Mouse (Mus musculus) MEL (cell line): Measurements from ENCODE around the gene Fat3. TPM values are rescaled to one million over a fixed set of nuclear protein-coding genes. Genes with fewer than 3 reads are reported as not detected.

ENCODE experiments used
- DNase-seq: peaks from one replicate; pipeline ENCODE4 v3.0.0; 2011; ENCODE audit warnings: low read depth, low spot score
- H3K27ac ChIP-seq: 2 replicates; pipeline ENCODE4 v1.5.1; 2012; ENCODE audit warnings: low read depth, mild to moderate bottlenecking, control low read depth, low read length, moderate library complexity; ENCODE audit not compliant: control insufficient read depth
- H3K27me3 ChIP-seq, 2 experiments: fragments of 150-350 bp in 1 of 2; sonication (generic) in 1 of 2; 2 replicates each; pipeline ENCODE4 v1.6.1; 2012; ENCODE audit warnings: low read length in 2 of 2, mild to moderate bottlenecking in 2 of 2, improper control_type of control experiment in 1 of 2, moderate library complexity in 1 of 2; ENCODE audit not compliant: insufficient read depth in 2 of 2, control insufficient read depth in 1 of 2
- H3K36me3 ChIP-seq, 2 experiments: 2 replicates each; pipeline ENCODE4 v1.6.1; 2012 to 2014; ENCODE audit warnings: low read length in 2 of 2, improper control_type of control experiment in 1 of 2, inconsistent platforms in 1 of 2, mild to moderate bottlenecking in 1 of 2; ENCODE audit not compliant: insufficient read depth in 2 of 2, control insufficient read depth in 1 of 2
- H3K4me1 ChIP-seq, 2 experiments: fragments of 150-350 bp in 1 of 2; sonication (generic) in 1 of 2; 2 replicates each; pipeline ENCODE4 v1.6.1; 2012; ENCODE audit warnings: low read length in 2 of 2, improper control_type of control experiment in 1 of 2, mild to moderate bottlenecking in 1 of 2; ENCODE audit not compliant: insufficient read depth in 2 of 2, control insufficient read depth in 1 of 2
- H3K4me3 ChIP-seq, 2 experiments: fragments of 150-350 bp in 1 of 2; sonication (generic) in 1 of 2; 2 replicates each; pipeline ENCODE4 v1.5.1; 2012; ENCODE audit warnings: low read depth in 2 of 2, low read length in 2 of 2, mild to moderate bottlenecking in 2 of 2, moderate library complexity in 2 of 2, control low read depth in 1 of 2, improper control_type of control experiment in 1 of 2; ENCODE audit not compliant: control insufficient read depth in 1 of 2, insufficient read depth in 1 of 2
- H3K79me2 ChIP-seq: 2 replicates; pipeline ENCODE4 v1.6.1; 2012; ENCODE audit warnings: mild to moderate bottlenecking, low read length, moderate library complexity; ENCODE audit not compliant: control insufficient read depth, poor library complexity, insufficient read depth
- H3K9ac ChIP-seq: 2 replicates; pipeline ENCODE4 v1.6.1; 2012; ENCODE audit warnings: low read depth, mild to moderate bottlenecking, control low read depth, low read length, moderate library complexity; ENCODE audit not compliant: control insufficient read depth, poor library complexity, severe bottlenecking
- H3K9me3 ChIP-seq: fragments of 150-350 bp; sonication (generic); replicated peaks from 2 replicates; pipeline ENCODE4 v1.6.1; 2012; ENCODE audit warnings: mild to moderate bottlenecking, low read length, improper control_type of control experiment, moderate library complexity; ENCODE audit not compliant: insufficient read depth
- BHLHE40 ChIP-seq: IDR thresholded peaks from 2 replicates; pipeline ENCODE4 v1.6.1; 2012; ENCODE audit warnings: low read depth, mild to moderate bottlenecking, inconsistent platforms, low read length, improper control_type of control experiment, borderline replicate concordance
- CHD1 ChIP-seq: IDR thresholded peaks from 2 replicates; pipeline ENCODE4 v1.6.1; 2012; ENCODE audit warnings: low read depth, mild to moderate bottlenecking, inconsistent platforms, low read length, improper control_type of control experiment
- EP300 ChIP-seq, 2 experiments: IDR thresholded peaks; 2 replicates each; pipeline ENCODE4 v1.6.1; 2011; ENCODE audit warnings: improper control_type of control experiment in 2 of 2, low read length in 2 of 2, low read depth in 1 of 2, mild to moderate bottlenecking in 1 of 2
- ETS1 ChIP-seq: IDR thresholded peaks from 2 replicates; pipeline ENCODE4 v1.6.1; 2012; ENCODE audit warnings: low read depth, mild to moderate bottlenecking, inconsistent platforms, low read length, improper control_type of control experiment, moderate library complexity
- GABPA ChIP-seq: IDR thresholded peaks from 2 replicates; pipeline ENCODE4 v1.6.1; 2012; ENCODE audit warnings: low read depth, mild to moderate bottlenecking, inconsistent platforms, low read length, improper control_type of control experiment, moderate library complexity
- GATA1 ChIP-seq: IDR thresholded peaks from 2 replicates; pipeline ENCODE4 v1.6.1; 2011; ENCODE audit warnings: low read depth, low read length, improper control_type of control experiment
- HCFC1 ChIP-seq: IDR thresholded peaks from 2 replicates; pipeline ENCODE4 v1.6.1; 2012; ENCODE audit warnings: low read depth, mild to moderate bottlenecking, inconsistent platforms, low read length, improper control_type of control experiment, moderate library complexity
- JUND ChIP-seq: IDR thresholded peaks from 2 replicates; pipeline ENCODE4 v1.6.1; 2011; ENCODE audit warnings: low read depth, mild to moderate bottlenecking, improper control_type of control experiment, low read length
- MAFK ChIP-seq: IDR thresholded peaks from 2 replicates; pipeline ENCODE4 v1.6.1; 2011; ENCODE audit warnings: low read depth, mild to moderate bottlenecking, low read length, improper control_type of control experiment, borderline replicate concordance
- MAX ChIP-seq: IDR thresholded peaks from 2 replicates; pipeline ENCODE4 v1.6.1; 2011; ENCODE audit warnings: low read length, improper control_type of control experiment
- MAZ ChIP-seq: IDR thresholded peaks from 2 replicates; pipeline ENCODE4 v1.6.1; 2012; ENCODE audit warnings: low read depth, mild to moderate bottlenecking, inconsistent platforms, low read length, improper control_type of control experiment
- MEF2A ChIP-seq: IDR thresholded peaks from 2 replicates; pipeline ENCODE4 v1.6.1; 2014; ENCODE audit warnings: low read depth, mild to moderate bottlenecking, inconsistent platforms, low read length, improper control_type of control experiment; ENCODE audit not compliant: poor library complexity, insufficient replicate concordance, severe bottlenecking; ENCODE audit errors: extremely low read depth
- MXI1 ChIP-seq: IDR thresholded peaks from 2 replicates; pipeline ENCODE4 v1.6.1; 2011; ENCODE audit warnings: mild to moderate bottlenecking, low read depth, low read length, improper control_type of control experiment
- MYC ChIP-seq: IDR thresholded peaks from 2 replicates; pipeline ENCODE4 v1.6.1; 2011; ENCODE audit warnings: low read depth, mild to moderate bottlenecking, low read length, improper control_type of control experiment, moderate library complexity
- NRF1 ChIP-seq: IDR thresholded peaks from 2 replicates; pipeline ENCODE4 v1.6.1; 2014; ENCODE audit warnings: low read depth, mild to moderate bottlenecking, inconsistent platforms, low read length, improper control_type of control experiment, moderate library complexity; ENCODE audit not compliant: poor library complexity, insufficient read depth, severe bottlenecking
- POLR2A ChIP-seq, 2 experiments: IDR thresholded peaks; 2 replicates each; pipeline ENCODE4 v1.6.1; 2011 to 2012; ENCODE audit warnings: low read length in 2 of 2, mild to moderate bottlenecking in 2 of 2, control low read depth in 1 of 2, improper control_type of control experiment in 1 of 2, low read depth in 1 of 2, moderate library complexity in 1 of 2; ENCODE audit not compliant: control insufficient read depth in 1 of 2, insufficient read depth in 1 of 2, poor library complexity in 1 of 2
- POLR2AphosphoS2 ChIP-seq: IDR thresholded peaks from 2 replicates; pipeline ENCODE4 v1.6.1; 2011; ENCODE audit warnings: low read length, improper control_type of control experiment
- POLR2AphosphoS5 ChIP-seq: IDR thresholded peaks from 2 replicates; pipeline ENCODE4 v1.6.1; 2012; ENCODE audit warnings: low read depth, borderline replicate concordance, mild to moderate bottlenecking, inconsistent platforms, low read length, moderate library complexity, mixed read lengths
- RAD21 ChIP-seq: IDR thresholded peaks from 2 replicates; pipeline ENCODE4 v1.6.1; 2011; ENCODE audit warnings: mild to moderate bottlenecking, low read depth, low read length, improper control_type of control experiment
- SMC3 ChIP-seq: IDR thresholded peaks from 2 replicates; pipeline ENCODE4 v1.6.1; 2011; ENCODE audit warnings: low read depth, low read length, improper control_type of control experiment
- TAL1 ChIP-seq: IDR thresholded peaks from 2 replicates; pipeline ENCODE4 v1.6.1; 2012; ENCODE audit warnings: mild to moderate bottlenecking, inconsistent platforms, low read length, moderate library complexity, mixed read lengths
- TCF12 ChIP-seq: IDR thresholded peaks from 2 replicates; pipeline ENCODE4 v1.6.1; 2014; ENCODE audit warnings: low read depth, mild to moderate bottlenecking, inconsistent platforms, low read length, improper control_type of control experiment, moderate library complexity
- UBTF ChIP-seq: IDR thresholded peaks from 2 replicates; pipeline ENCODE4 v1.6.1; 2012; ENCODE audit warnings: low read depth, mild to moderate bottlenecking, inconsistent platforms, low read length, improper control_type of control experiment, moderate library complexity, borderline replicate concordance; ENCODE audit not compliant: insufficient read depth
- USF2 ChIP-seq, 2 experiments: IDR thresholded peaks; 2 replicates each; pipeline ENCODE4 v1.6.1; 2011 to 2012; ENCODE audit warnings: improper control_type of control experiment in 2 of 2, low read length in 2 of 2, borderline replicate concordance in 1 of 2, inconsistent platforms in 1 of 2, low read depth in 1 of 2, mild to moderate bottlenecking in 1 of 2; ENCODE audit not compliant: insufficient read depth in 1 of 2
- ZC3H11A ChIP-seq: IDR thresholded peaks from 2 replicates; pipeline ENCODE4 v1.6.1; 2012; ENCODE audit warnings: low read depth, mild to moderate bottlenecking, inconsistent platforms, low read length, improper control_type of control experiment
- ZKSCAN1 ChIP-seq: IDR thresholded peaks from 2 replicates; pipeline ENCODE4 v1.6.1; 2012; ENCODE audit warnings: low read depth, mild to moderate bottlenecking, inconsistent platforms, low read length, improper control_type of control experiment, moderate library complexity
- ZMIZ1 ChIP-seq: IDR thresholded peaks from 2 replicates; pipeline ENCODE4 v1.6.1; 2012; ENCODE audit warnings: low read depth, mild to moderate bottlenecking, inconsistent platforms, low read length, improper control_type of control experiment, moderate library complexity
- polyA plus RNA-seq, 2 experiments: library from polyadenylated mRNA; stranded (reverse) in 1 of 2; unstranded in 1 of 2; fragments of >175 nt in 1 of 2; fragments of >200 nt in 1 of 2; gene quantifications; 2 replicates each; pipeline versions ENCODE4 v1.2.1 to v1.2.4; 2012; ENCODE audit warnings: low replicate concordance in 2 of 2, low read depth in 1 of 2; ENCODE audit not compliant: insufficient read length in 2 of 2, insufficient read depth in 1 of 2, missing spikeins in 1 of 2
- total RNA-seq: library from RNA; depleted of rRNA; stranded (reverse); fragments of 300-350 nt; gene quantifications from 2 replicates; pipeline ENCODE4 v1.2.3, GENCODE M21; 2012

Gene Fat3
- total and polyA plus RNA-seq, 3 experiments: 1.5 to 1.8 TPM; not detected in 1

GRCm38 (mm10) chr9:16133098-16133497 is 368.0 kb downstream of the Fat3 start:
- no peaks in the 10 kb centered on the region for H3K9me3 ChIP-seq
- H3K9ac ChIP-seq: no peak overlapping the region
- H3K36me3 ChIP-seq: no peaks in the 10 kb centered on the region
- no peaks in the 10 kb centered on the region for H3K27me3 ChIP-seq
- no peak overlapping the region for H3K4me3 ChIP-seq
- no peak overlapping the region for H3K27ac ChIP-seq
- no peaks in the 10 kb centered on the region for H3K4me1 ChIP-seq
- no peak for DNase-seq
- no peak for TF ChIP-seq EP300 (IDR thresholded peaks at IDR 0.05; ENCODE audit: low read depth in 1 of 2, low read length in 2 of 2)
- TF ChIP-seq ETS1: no peak
- no peak for TF ChIP-seq MYC
- no peak for TF ChIP-seq CHD1
- TF ChIP-seq SMC3: no peak
- no peak for TF ChIP-seq MAZ
- TF ChIP-seq MEF2A: no peak
- no peak for TF ChIP-seq BHLHE40
- no peak for TF ChIP-seq MXI1
- no peak for TF ChIP-seq GABPA
- no peak for TF ChIP-seq HCFC1
- TF ChIP-seq USF2 (IDR thresholded peaks at IDR 0.05; ENCODE audit: borderline replicate concordance in 1 of 2, insufficient read depth in 1 of 2, low read depth in 1 of 2, low read length in 2 of 2): no peak
- no peak for TF ChIP-seq ZKSCAN1
- no peak for TF ChIP-seq NRF1
- TF ChIP-seq JUND: no peak
- no peak for TF ChIP-seq POLR2A (IDR thresholded peaks at IDR 0.05; ENCODE audit: control insufficient read depth in 1 of 2, insufficient read depth in 1 of 2, low read depth in 1 of 2, low read length in 2 of 2, poor library complexity in 1 of 2)
- TF ChIP-seq, all 39 proteins: peak for 0
- no peaks in the 10 kb centered on the region for H3K79me2 ChIP-seq

GRCm38 (mm10) chr9:16132594-16132993 is 368.5 kb downstream of the Fat3 start:
- no peak for DNase-seq
- no peak overlapping the region for H3K9ac ChIP-seq
- no peak overlapping the region for H3K27ac ChIP-seq
- no peaks in the 10 kb centered on the region for H3K27me3 ChIP-seq
- no peak for TF ChIP-seq UBTF
- no peak for TF ChIP-seq ZMIZ1
- TF ChIP-seq TCF12: no peak
- TF ChIP-seq MAFK: no peak
- no peak for TF ChIP-seq MAX
- no peak for TF ChIP-seq GABPA
- no peak for TF ChIP-seq BHLHE40
- no peak for TF ChIP-seq TAL1
- TF ChIP-seq GATA1: no peak
- no peak for TF ChIP-seq ZKSCAN1
- no peak for TF ChIP-seq SMC3
- TF ChIP-seq POLR2AphosphoS2: no peak
- no peak for TF ChIP-seq POLR2AphosphoS5
- TF ChIP-seq JUND: no peak
- no peak for TF ChIP-seq RAD21
- TF ChIP-seq ZC3H11A: no peak
- no peaks in the 10 kb centered on the region for H3K36me3 ChIP-seq
- H3K4me3 ChIP-seq: no peak overlapping the region
- H3K79me2 ChIP-seq: no peaks in the 10 kb centered on the region
- H3K4me1 ChIP-seq: no peaks in the 10 kb centered on the region
- H3K9me3 ChIP-seq: no peaks in the 10 kb centered on the region
